Mouse (Mus musculus) CH12.LX (cell line): ENCODE data around the gene Olfr315. TPM values are rescaled to one million over a fixed set of nuclear protein-coding genes. Genes with fewer than 3 reads are reported as not detected.
A peak's percentile ranks its signal among the peaks of the same experiment; 100 is the strongest.
"Not testable (repeated sequence)": the region's sequence is repeated elsewhere in the genome, so short reads cannot be mapped to it uniquely, and the experiment has no call there.

ENCODE experiments used
- DNase-seq: peaks from one replicate; pipeline ENCODE4 v3.0.0-alpha.2; 2013; ENCODE audit errors: extremely low read depth
- H3K27ac ChIP-seq: 2 replicates; pipeline ENCODE4 v1.5.1; 2012; ENCODE audit warnings: low read depth, mild to moderate bottlenecking, control low read depth, moderate library complexity; ENCODE audit not compliant: insufficient read depth
- H3K27me3 ChIP-seq: replicated peaks from 2 replicates; pipeline ENCODE3; 2012; ENCODE audit warnings: inconsistent platforms
- H3K36me3 ChIP-seq, 2 experiments: replicated peaks in 1 of 2; 2 replicates each; pipeline versions ENCODE3 to v1.6.1; 2012; ENCODE audit warnings: inconsistent platforms in 1 of 2, low read length in 1 of 2, mild to moderate bottlenecking in 1 of 2, mixed read lengths in 1 of 2, moderate library complexity in 1 of 2; ENCODE audit not compliant: control insufficient read depth in 1 of 2, insufficient read depth in 1 of 2
- H3K4me1 ChIP-seq, 2 experiments: 2 replicates each; pipeline ENCODE4 v1.6.1; 2012; ENCODE audit warnings: inconsistent platforms in 1 of 2, moderate library complexity in 1 of 2; ENCODE audit not compliant: insufficient read depth in 2 of 2, control insufficient read depth in 1 of 2
- H3K4me2 ChIP-seq: 2 replicates; pipeline ENCODE4 v1.6.1; 2012; ENCODE audit warnings: low read depth, mild to moderate bottlenecking, control low read depth; ENCODE audit not compliant: poor library complexity, insufficient read depth, severe bottlenecking
- H3K4me3 ChIP-seq, 3 experiments: fragments of 150-350 bp in 1 of 3; sonication (generic) in 1 of 3; replicated peaks in 1 of 3; 2 replicates each; pipeline versions ENCODE3 to v1.5.1; 2011 to 2012; ENCODE audit warnings: low read depth in 2 of 3, low read length in 2 of 3, mild to moderate bottlenecking in 2 of 3, moderate library complexity in 2 of 3, control low read depth in 1 of 3, improper control_type of control experiment in 1 of 3, inconsistent platforms in 1 of 3, mixed read lengths in 1 of 3; ENCODE audit not compliant: poor library complexity in 1 of 3
- H3K79me2 ChIP-seq: replicated peaks from 2 replicates; pipeline ENCODE4 v1.6.1; 2012; ENCODE audit warnings: mild to moderate bottlenecking, moderate library complexity; ENCODE audit not compliant: control insufficient read depth, poor library complexity, insufficient read depth, severe bottlenecking; ENCODE audit errors: extremely low read depth
- H3K9ac ChIP-seq: 2 replicates; pipeline ENCODE4 v1.6.1; 2012; ENCODE audit warnings: low read depth, mild to moderate bottlenecking, control low read depth, moderate library complexity; ENCODE audit not compliant: insufficient read depth
- H3K9me3 ChIP-seq: replicated peaks from 2 replicates; pipeline ENCODE3; 2012; ENCODE audit warnings: low read length, inconsistent platforms, mixed read lengths
- CHD2 ChIP-seq: IDR thresholded peaks from 2 replicates; pipeline ENCODE4 v1.6.1; 2011; ENCODE audit warnings: low read length, improper control_type of control experiment
- CTCF ChIP-seq, 2 experiments: IDR thresholded peaks in 1 of 2; conservative IDR thresholded peaks in 1 of 2; 2 replicates each; pipeline ENCODE4 v1.5.1; 2011 to 2012; ENCODE audit warnings: low read depth in 2 of 2, low read length in 2 of 2, improper control_type of control experiment in 1 of 2, inconsistent platforms in 1 of 2, mild to moderate bottlenecking in 1 of 2, moderate library complexity in 1 of 2
- E2F4 ChIP-seq: IDR thresholded peaks from 2 replicates; pipeline ENCODE4 v1.6.1; 2011; ENCODE audit warnings: low read depth, low read length, improper control_type of control experiment; ENCODE audit not compliant: insufficient replicate concordance
- ELF1 ChIP-seq: IDR thresholded peaks from 2 replicates; pipeline ENCODE4 v1.6.1; 2014; ENCODE audit warnings: low read depth, mild to moderate bottlenecking, inconsistent platforms, low read length, improper control_type of control experiment
- ETS1 ChIP-seq: conservative IDR thresholded peaks from 2 replicates; pipeline ENCODE4 v1.6.1; 2012; ENCODE audit warnings: low read depth, mild to moderate bottlenecking, inconsistent platforms, low read length, improper control_type of control experiment, moderate library complexity
- GABPA ChIP-seq: IDR thresholded peaks from 2 replicates; pipeline ENCODE4 v1.6.1; 2012; ENCODE audit warnings: low read depth, low read length, improper control_type of control experiment, inconsistent platforms; ENCODE audit not compliant: insufficient replicate concordance
- JUN ChIP-seq: IDR thresholded peaks from 2 replicates; pipeline ENCODE4 v1.6.1; 2011; ENCODE audit warnings: low read depth, mild to moderate bottlenecking, low read length, improper control_type of control experiment, moderate library complexity; ENCODE audit not compliant: insufficient read depth
- MAZ ChIP-seq: IDR thresholded peaks from 2 replicates; pipeline ENCODE4 v1.6.1; 2012; ENCODE audit warnings: low read depth, mild to moderate bottlenecking, inconsistent platforms, low read length, improper control_type of control experiment, moderate library complexity
- NELFE ChIP-seq: IDR thresholded peaks from 2 replicates; pipeline ENCODE4 v1.6.1; 2011; ENCODE audit warnings: low read depth, low read length, improper control_type of control experiment
- NRF1 ChIP-seq: IDR thresholded peaks from 2 replicates; pipeline ENCODE4 v1.6.1; 2014; ENCODE audit warnings: low read depth, mild to moderate bottlenecking, inconsistent platforms, low read length, improper control_type of control experiment, moderate library complexity
- PAX5 ChIP-seq: IDR thresholded peaks from 2 replicates; pipeline ENCODE4 v1.6.1; 2012; ENCODE audit warnings: low read length, inconsistent platforms, mixed read lengths
- POLR2A ChIP-seq: IDR thresholded peaks from 2 replicates; pipeline ENCODE4 v1.6.1; 2011; ENCODE audit warnings: low read depth, mild to moderate bottlenecking, improper control_type of control experiment, low read length
- POLR2AphosphoS2 ChIP-seq: IDR thresholded peaks from 2 replicates; pipeline ENCODE4 v1.6.1; 2011; ENCODE audit warnings: low read depth, low read length, improper control_type of control experiment
- RAD21 ChIP-seq: IDR thresholded peaks from 2 replicates; pipeline ENCODE4 v1.6.1; 2011; ENCODE audit warnings: low read depth, mild to moderate bottlenecking, low read length, improper control_type of control experiment, moderate library complexity
- SIN3A ChIP-seq: IDR thresholded peaks from 2 replicates; pipeline ENCODE4 v1.6.1; 2012; ENCODE audit warnings: low read length, improper control_type of control experiment, inconsistent platforms
- SMC3 ChIP-seq: IDR thresholded peaks from 2 replicates; pipeline ENCODE4 v1.6.1; 2011; ENCODE audit warnings: low read depth, low read length, improper control_type of control experiment
- TBP ChIP-seq: conservative IDR thresholded peaks from 2 replicates; pipeline ENCODE4 v1.6.1; 2011; ENCODE audit warnings: low read depth, low read length, improper control_type of control experiment
- TCF12 ChIP-seq: IDR thresholded peaks from 2 replicates; pipeline ENCODE4 v1.6.1; 2014; ENCODE audit warnings: low read depth, mild to moderate bottlenecking, inconsistent platforms, low read length, improper control_type of control experiment
- UBTF ChIP-seq: IDR thresholded peaks from 2 replicates; pipeline ENCODE4 v1.6.1; 2012; ENCODE audit warnings: low read depth, mild to moderate bottlenecking, inconsistent platforms, low read length, improper control_type of control experiment, moderate library complexity
- USF1 ChIP-seq: IDR thresholded peaks from 2 replicates; pipeline ENCODE4 v1.6.1; 2014; ENCODE audit warnings: low read depth, mild to moderate bottlenecking, inconsistent platforms, low read length, improper control_type of control experiment
- ZC3H11A ChIP-seq: IDR thresholded peaks from 2 replicates; pipeline ENCODE4 v1.6.1; 2012; ENCODE audit warnings: low read depth, mild to moderate bottlenecking, inconsistent platforms, low read length, improper control_type of control experiment
- ZMIZ1 ChIP-seq: IDR thresholded peaks from 2 replicates; pipeline ENCODE4 v1.6.1; 2012; ENCODE audit warnings: low read depth, mild to moderate bottlenecking, inconsistent platforms, low read length, improper control_type of control experiment
- dilution Hi-C: fragments of 300-500 bp; cut with MboI; formaldehyde crosslinking; loops from 2 replicates; pipeline ENCODE4 v1.14.3; 2020; ENCODE audit warnings: low sequenced_read_pairs; ENCODE audit not compliant: extremely low pct_unique_long_range_greater_than_20kb, extremely low pct_ligation_motif_present
- in situ Hi-C: fragments of 300-500 bp; cut with MboI; formaldehyde crosslinking; loops from 3 replicates; pipeline ENCODE4 v1.14.3; 2019; ENCODE audit warnings: low sequenced_read_pairs, low pct_ligation_motif_present, low pct_unique_long_range_greater_than_20kb, mixed read lengths
- polyA plus RNA-seq: library from polyadenylated mRNA; unstranded; fragments of >175 nt; gene quantifications from 2 replicates; pipeline ENCODE4 v1.2.1, GENCODE M21; 2012; ENCODE audit warnings: low read depth; ENCODE audit not compliant: insufficient read length
- total RNA-seq, 2 experiments: library from RNA; depleted of rRNA; stranded (reverse); fragments of 300-350 nt in 1 of 2; fragments of >200 nt in 1 of 2; gene quantifications; 2 replicates each; pipeline ENCODE4 v1.2.3; 2012 to 2014

Olfr315 gene
- total and polyA plus RNA-seq, 3 experiments: not detected

DNA sequence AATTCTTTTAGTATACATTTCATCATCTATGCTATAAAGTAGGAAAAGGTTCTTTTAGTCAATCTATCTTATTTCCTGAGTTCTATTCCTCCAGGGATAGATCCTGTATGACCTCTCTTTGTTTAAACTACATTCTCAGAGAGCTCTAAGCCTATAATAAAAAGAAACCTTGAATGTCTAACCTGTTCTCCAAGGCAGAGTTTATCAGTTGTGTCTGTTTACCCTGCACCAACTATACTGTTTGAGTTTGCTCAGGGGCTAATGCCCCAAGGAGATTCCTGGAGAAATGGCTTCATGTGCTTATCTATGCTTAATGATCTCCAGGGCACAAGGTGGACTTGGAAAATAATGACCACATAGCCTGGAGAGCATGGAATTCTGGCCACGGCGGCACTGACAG lies 31.4 kb downstream of the Olfr315 start:
- TF ChIP-seq NRF1: no peak
- no peak for TF ChIP-seq UBTF
- no peak for TF ChIP-seq ZMIZ1
- no peak for TF ChIP-seq JUN
- no peak for TF ChIP-seq CHD2
- TF ChIP-seq NELFE: no peak
- no peak for TF ChIP-seq PAX5
- TF ChIP-seq MAZ: no peak
- no peak for TF ChIP-seq RAD21
- TF ChIP-seq GABPA: no peak
- no peak for TF ChIP-seq E2F4
- TF ChIP-seq TCF12: no peak
- no peak for TF ChIP-seq USF1
- no peak for TF ChIP-seq SIN3A
- no peak for TF ChIP-seq ELF1
- no peak for TF ChIP-seq TBP
- Histone ChIP-seq H3K36me3 (no peaks in the 10 kb centered on the region), H3K9ac (no peak overlapping the region), H3K79me2 (no peaks in the 10 kb centered on the region), H3K27me3 (peaks cover 34% of the 10 kb centered on the region), H3K4me2 (no peak overlapping the region), H3K27ac (no peak overlapping the region), H3K9me3 (peaks cover 5% of the 10 kb centered on the region), H3K4me1 (peaks cover 0 to 4% of the 10 kb centered on the region in 2 experiments; a peak in 2 of 4 replicates), H3K4me3 (no peak overlapping the region)
- in situ Hi-C loops: no loop called here
- no peak for DNase-seq
- dilution Hi-C loops: no loop called here

DNA sequence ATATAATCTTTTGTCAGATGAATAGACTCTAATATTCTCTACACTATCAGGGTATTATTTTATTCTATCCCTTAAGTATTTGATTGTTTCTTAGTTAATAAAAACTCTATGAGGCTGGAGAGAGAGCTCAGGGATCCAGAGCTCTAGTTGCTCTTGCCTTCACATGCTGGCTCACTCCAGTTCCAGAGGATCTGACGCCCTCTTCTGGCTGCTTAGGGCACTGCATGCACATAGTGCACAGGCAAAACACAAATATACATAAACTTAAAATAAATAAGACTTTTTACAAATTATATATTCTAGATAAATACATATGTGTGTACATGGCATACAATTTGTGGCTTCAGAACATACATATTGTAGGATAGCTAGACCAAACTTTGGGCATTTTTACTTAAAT lies 39.0 kb downstream of the Olfr315 start:
- peaks cover 5% of the 10 kb centered on the region for H3K9me3 ChIP-seq

DNA sequence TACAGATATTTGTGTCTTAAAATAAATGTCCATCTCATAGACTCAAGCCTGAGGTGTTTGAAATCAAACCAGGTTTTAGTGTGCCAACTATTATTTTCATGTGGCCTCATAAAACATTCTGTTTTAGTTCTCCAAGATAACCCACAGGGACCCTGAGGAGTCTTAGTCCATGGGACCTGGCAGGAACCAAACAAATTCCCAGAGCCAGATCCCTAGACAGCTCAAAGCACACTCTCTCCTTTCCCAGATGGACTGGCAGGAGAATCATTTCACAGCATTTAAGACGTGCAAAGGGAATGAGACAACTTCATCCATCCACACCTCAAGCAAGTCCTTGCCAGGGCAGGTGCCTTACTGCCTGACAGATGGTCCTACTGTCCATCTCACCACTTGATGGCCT lies 41.7 kb downstream of the Olfr315 start, which contains the start of gene Olfr313:
TSS of gene Olfr313 (plus strand) at position 301 of the 400 bp plus-strand sequence.
- H3K27ac ChIP-seq, H3K4me3 ChIP-seq, H3K9ac ChIP-seq, H3K4me2 ChIP-seq, H3K9me3 ChIP-seq, in situ Hi-C loops, DNase-seq, H3K4me1 ChIP-seq, H3K36me3 ChIP-seq, H3K79me2 ChIP-seq, dilution Hi-C loops: not testable (repeated sequence)
- H3K27me3 ChIP-seq: peaks cover 49% of the 10 kb centered on the region

More for the DNA sequence above, 39.0 kb downstream of the Olfr315 start:
- Histone ChIP-seq H3K4me1 (no peaks in the 10 kb centered on the region), H3K27me3 (peaks cover 51% of the 10 kb centered on the region), H3K4me3 (no peak overlapping the region), H3K9ac (no peak overlapping the region), H3K27ac (no peak overlapping the region), H3K4me2 (no peak overlapping the region), H3K36me3 (no peaks in the 10 kb centered on the region), H3K79me2 (no peaks in the 10 kb centered on the region)
- in situ Hi-C loops: no loop called here
- dilution Hi-C loops: no loop called here
- DNase-seq: peak; percentile 23
- TF ChIP-seq POLR2AphosphoS2 (no peak), CHD2 (no peak), SMC3 (peak; percentile 62), RAD21 (peak; percentile 62), ZC3H11A (no peak), POLR2A (no peak), ETS1 (no peak), TBP (no peak), JUN (no peak), CTCF (conservative IDR thresholded peaks at IDR 0.05 in 1 of 2, IDR thresholded peaks at IDR 0.05 in 1 of 2; ENCODE audit: low read depth in 2 of 2, low read length in 2 of 2) (peak; percentile 51 to 69; a peak in 3 of 4 replicates)
